ENCODE assay signal across 12 mouse cellular contexts in genomic region chr13:45511706-45512435, GRCm38 (mm10). TPM values are rescaled to one million over a fixed set of nuclear protein-coding genes. Genes with fewer than 3 reads are reported as not detected.
A peak's percentile ranks its signal among the peaks of the same experiment; 100 is the strongest.
DNase-seq lines count a peak whose midpoint lies in the region; ATAC-seq and TF ChIP-seq lines count a peak whose summit lies in the region.
"Had no signal": no experiment of that assay in that cellular context is flagged by ENCODE, and none has a peak within 500 bp of the region (broad histone marks: within the 10 kb centered on the region; RNA-seq: fewer than 3 reads in every experiment).

No protein-coding gene starts in this region.

- H3K36me3 ChIP-seq in erythroblast, embryonic 14.5 days (ENCODE audit: control insufficient read depth), result peaks cover 91% of the 10 kb centered on the region
- H3K36me3 ChIP-seq in kidney, adult 2 months (ENCODE audit: control insufficient read depth, insufficient read depth, low read length), result no peaks in the 10 kb centered on the region
- peaks cover 46% of the 10 kb centered on the region for H3K36me3 ChIP-seq in liver, embryonic 14.5 days (replicated peaks; ENCODE audit: control insufficient read depth, insufficient read depth, low read depth)

- TF ChIP-seq POLR2A in kidney, adult 2 months (IDR thresholded peaks at IDR 0.05; ENCODE audit: low read depth, low read length), result no peak

- peaks cover 87% of the 10 kb centered on the region for H3K4me1 ChIP-seq in erythroblast, embryonic 14.5 days (ENCODE audit: control insufficient read depth)
- H3K4me1 ChIP-seq in kidney, adult 2 months (ENCODE audit: control insufficient read depth, insufficient read depth, low read length), result peaks cover 50% of the 10 kb centered on the region
- H3K4me1 ChIP-seq in liver, embryonic 14.5 days (replicated peaks; ENCODE audit: control insufficient read depth in 2 of 2, insufficient read depth in 2 of 2, low read length in 1 of 2), result peaks cover 65 to 75% of the 10 kb centered on the region in 2 experiments

- peak overlapping the region; percentile 79 for H3K4me3 ChIP-seq in erythroblast, embryonic 14.5 days (replicated peaks)
- no peak overlapping the region for H3K4me3 ChIP-seq in kidney, adult 2 months (ENCODE audit: insufficient read depth, low read depth, low read length)
- H3K4me3 ChIP-seq in liver, embryonic 14.5 days (ENCODE audit: insufficient read depth in 1 of 2, low read depth in 2 of 2, low read length in 2 of 2), result peak overlapping the region; percentile 70 to 82

- peak; percentile 96 for TF ChIP-seq EP300 in liver, embryonic 14.5 days (IDR thresholded peaks at IDR 0.05; ENCODE audit: low read depth)

- peak overlapping the region; percentile 95 for H3K9ac ChIP-seq in liver, embryonic 14.5 days (replicated peaks)

- no peak for TF ChIP-seq CTCF in kidney, adult 2 months (conservative IDR thresholded peaks at IDR 0.05; ENCODE audit: insufficient read depth, insufficient read length, low read depth, low read length)
- TF ChIP-seq CTCF in liver, embryonic 14.5 days (IDR thresholded peaks at IDR 0.05; ENCODE audit: low read depth), result no peak

- ATAC-seq in erythroblast, adult 5-6 weeks (replicated peaks; ENCODE audit: low FRiP score, poor library complexity, severe bottlenecking), result no peak
- peak; percentile 17 for ATAC-seq in common myeloid progenitor, adult 5-6 weeks (replicated peaks; ENCODE audit: low read depth, poor library complexity, severe bottlenecking)
- ATAC-seq in liver, embryonic 14.5 days (ENCODE audit: insufficient read depth), result peak; percentile 69
- no peak for ATAC-seq in monocyte, adult 5-6 weeks (replicated peaks; ENCODE audit: insufficient number of reproducible peaks, low FRiP score, low TSS enrichment, poor library complexity, severe bottlenecking)
- ATAC-seq: forebrain, embryonic 16.5 days; inflammation-experienced regulatory T-cells, adult 6 months; Patski had no signal

- peak overlapping the region; percentile 85 for H3K4me2 ChIP-seq in liver, embryonic 14.5 days (ENCODE audit: low read depth)

- H3K9me3 ChIP-seq in erythroblast, embryonic 14.5 days (ENCODE audit: control insufficient read depth, low read length), result no peaks in the 10 kb centered on the region
- H3K9me3 ChIP-seq in liver, embryonic 14.5 days (ENCODE audit: control insufficient read depth, low read length), result no peaks in the 10 kb centered on the region

- H3K27ac ChIP-seq in kidney, adult 2 months (ENCODE audit: insufficient read depth, low read depth, low read length), result peak overlapping the region; percentile 79
- peak overlapping the region; percentile 95 for H3K27ac ChIP-seq in liver, embryonic 14.5 days

- DNase-seq in kidney, adult 2 months, result peak; percentile 68
- DNase-seq in kidney, adult 8-10 months, result no peak
- peak; percentile 67 to 80 (median 67) for DNase-seq in liver, embryonic 14.5 days (ENCODE audit: low read depth in 3 of 3, low spot score in 3 of 3)
- no peak for DNase-seq in right cerebral cortex, postnatal 4 days
- DNase-seq: midbrain, embryonic 14.5 days had no signal

- 45% methylated on average over 6 of the region's 6 CpGs for WGBS in kidney, adult 2 months
- 18% methylated on average over 6 of the region's 6 CpGs for WGBS in liver, embryonic 14.5 days (ENCODE audit: insufficient replicate concordance)

- peaks cover 12% of the 10 kb centered on the region; the same call in 1 of the 2 replicates for H3K27me3 ChIP-seq in erythroblast, embryonic 14.5 days (ENCODE audit: control insufficient read depth)
- no peaks in the 10 kb centered on the region for H3K27me3 ChIP-seq in kidney, adult 2 months (replicated peaks; ENCODE audit: control insufficient read depth, insufficient read depth, low read length)
- H3K27me3 ChIP-seq in liver, embryonic 14.5 days (ENCODE audit: control insufficient read depth, insufficient read depth, low read length), result no peaks in the 10 kb centered on the region
- H3K27me3 ChIP-seq: Patski had no signal

RNA-seq across cellular contexts. Expression of gene Gmpr, which starts 4.6 kb away (rescaled TPM):
- 229 and 320 TPM in 2 replicates for polyA plus RNA-seq in erythroblast, embryonic 14.5 days (2012)
- 0.96 and 1.3 TPM in 2 replicates for total RNA-seq in erythroblast, adult 5-6 weeks (2015; ENCODE audit: low replicate concordance)
- 2.4 and 4.6 TPM in 2 replicates for total RNA-seq in erythroblast, adult 5-6 weeks (2017; ENCODE audit: low replicate concordance)
- 128 and 131 TPM in 2 replicates for polyA plus RNA-seq in kidney, adult 2 months (2012; rRNA removed)
- total RNA-seq in common myeloid progenitor, adult 5-6 weeks (2017), result 18.5 and 20.1 TPM in 2 replicates
- polyA plus RNA-seq in liver, embryonic 14.5 days (2012; rRNA removed), result 116 and 155 TPM in 2 replicates
- 295 and 311 TPM in 2 replicates for polyA plus RNA-seq in liver, embryonic 14.5 days (2014; fragmentation: Nextera tagmentation; extraction: Ambion mirVana)
- 1.8 to 2.3 TPM in 2 of 3 replicates, not detected in the other for total RNA-seq in monocyte, adult 5-6 weeks (2017)

Comparison
In these comparisons a context has a peak if more than half of its experiments do, and no peak if none do; other contexts are left out.
1. DNase-seq: peak in kidney, adult 2 months (single experiment) and liver, embryonic 14.5 days (3 of 3); none in kidney, adult 8-10 months (0 of 2) and right cerebral cortex, postnatal 4 days (single experiment).
2. ATAC-seq: peak in common myeloid progenitor, adult 5-6 weeks (single experiment) and liver, embryonic 14.5 days (single experiment); none in erythroblast, adult 5-6 weeks (single experiment) and monocyte, adult 5-6 weeks (single experiment).